Mouse (Mus musculus) midbrain, postnatal 0 days (tissue): ENCODE results near the gene Tcp11. TPM values are rescaled to one million over a fixed set of nuclear protein-coding genes. Genes with fewer than 3 reads are reported as not detected.

Experiments
- ATAC-seq: fragments of 200-750 bp; cut with Nextera tagmentation; 2 replicates; pipeline ENCODE4 v1.8.0; 2017; ENCODE audit warnings: moderate number of reproducible peaks, mild to moderate bottlenecking, moderate TSS enrichment, moderate library complexity; ENCODE audit not compliant: low FRiP score
- DNase-seq: peaks from one replicate; pipeline ENCODE4 v3.0.0-alpha.2; 2015; ENCODE audit warnings: low spot score
- H3K27ac ChIP-seq: fragments of 300-500 bp; sonication (generic); 2 replicates; pipeline ENCODE4 v1.5.1; 2014; ENCODE audit warnings: low read depth, mild to moderate bottlenecking, low read length, mixed read lengths
- H3K27me3 ChIP-seq: fragments of 300-500 bp; sonication (generic); 2 replicates; pipeline ENCODE4 v1.6.1; 2014; ENCODE audit warnings: low read length, control low read depth, mixed read lengths; ENCODE audit not compliant: insufficient read depth
- H3K36me3 ChIP-seq: fragments of 300-500 bp; sonication (generic); 2 replicates; pipeline ENCODE4 v1.6.1; 2014; ENCODE audit warnings: low read length, control low read depth, mixed read lengths; ENCODE audit not compliant: insufficient read depth
- H3K4me1 ChIP-seq: fragments of 300-500 bp; sonication (generic); 2 replicates; pipeline ENCODE4 v1.6.1; 2014; ENCODE audit warnings: mild to moderate bottlenecking, control low read depth, antibody characterized with exemption, low read length, mixed read lengths; ENCODE audit not compliant: insufficient read depth
- H3K4me2 ChIP-seq: fragments of 300-500 bp; sonication (generic); 2 replicates; pipeline ENCODE4 v1.6.1; 2014; ENCODE audit warnings: low read depth, mild to moderate bottlenecking, low read length, mixed read lengths; ENCODE audit not compliant: poor library complexity, severe bottlenecking
- H3K4me3 ChIP-seq: fragments of 300-500 bp; sonication (generic); 2 replicates; pipeline ENCODE4 v1.5.1; 2014; ENCODE audit warnings: low read depth, mild to moderate bottlenecking, low read length, moderate library complexity
- H3K9ac ChIP-seq: fragments of 300-500 bp; sonication (generic); replicated peaks from 2 replicates; pipeline ENCODE4 v1.6.1; 2014; ENCODE audit warnings: mild to moderate bottlenecking, low read length, moderate library complexity, mixed read lengths; ENCODE audit not compliant: poor library complexity, severe bottlenecking
- H3K9me3 ChIP-seq: fragments of 300-500 bp; sonication (generic); 2 replicates; pipeline ENCODE4 v1.6.1; 2016; ENCODE audit warnings: low read length, control low read depth
- CTCF ChIP-seq: IDR thresholded peaks from 2 replicates; pipeline ENCODE4 v1.5.1; 2016; ENCODE audit warnings: antibody characterized with exemption, mild to moderate bottlenecking
- WGBS: fragments of 180-500 bp; shearing (Covaris S2); extraction: QIAGEN DNeasy Blood & Tissue Kit; methylation state at CpG from one replicate; pipeline ENCODE4 v1.1.7; 2014; 5-methylcytosine and 5-hydroxymethylcytosine counted together
- polyA plus RNA-seq: library from polyadenylated mRNA; unstranded; fragments of >200 nt; fragmentation: Nextera tagmentation; extraction: Ambion mirVana; gene quantifications from 2 replicates; pipeline ENCODE4 v1.2.1, GENCODE M21; 2015
- total RNA-seq: library from RNA; depleted of rRNA; stranded (reverse); fragments of >200 nt; gene quantifications from 2 replicates; pipeline ENCODE4 v1.2.3, GENCODE M21; 2014

The Tcp11 gene
- total and polyA plus RNA-seq, 2 experiments from 2014 or later = 2.5 to 8.2 TPM

DNA sequence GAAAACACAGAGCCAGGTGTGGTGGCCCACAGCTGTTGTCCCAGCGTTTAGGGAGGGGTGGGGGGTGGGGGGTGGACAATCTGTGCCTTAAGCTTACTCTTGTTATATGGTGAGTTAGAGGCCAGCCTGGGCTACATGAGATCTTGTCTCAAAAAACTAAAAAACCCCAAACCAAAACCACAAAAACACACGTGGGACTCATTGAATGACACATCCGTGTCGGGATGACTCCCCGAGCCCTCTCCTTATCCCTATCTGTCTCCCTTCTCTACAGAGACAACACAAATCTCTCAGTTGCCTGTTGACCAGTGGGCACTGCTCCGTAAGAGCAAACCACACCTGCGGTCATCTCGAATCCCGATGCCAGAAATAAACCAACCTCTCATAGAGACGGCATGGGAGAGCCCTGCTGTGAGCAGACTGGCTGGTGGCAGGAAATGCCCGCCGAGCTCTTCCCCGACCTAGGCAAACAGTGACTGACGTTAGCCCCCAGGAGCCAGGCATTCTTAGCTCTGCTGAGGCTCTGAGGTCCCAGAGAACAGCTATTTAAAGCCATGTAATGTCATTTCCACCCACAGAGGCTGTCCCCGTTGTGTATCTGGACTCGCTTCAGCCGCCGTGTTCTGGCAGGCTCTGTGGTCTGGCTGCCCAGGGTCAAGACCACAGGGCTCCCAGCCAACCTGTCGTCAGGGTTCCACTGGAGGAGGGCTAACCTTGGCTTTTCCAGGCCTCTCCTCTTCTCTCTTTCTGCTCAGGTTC, 37.2 kb upstream of the Tcp11 start:
- Histone ChIP-seq H3K4me1 (no peaks in the 10 kb centered on the region), H3K9ac (no peak overlapping the region), H3K27ac (no peak overlapping the region), H3K4me3 (no peak overlapping the region), H3K9me3 (no peaks in the 10 kb centered on the region), H3K4me2 (no peak overlapping the region), H3K36me3 (no peaks in the 10 kb centered on the region), H3K27me3 (no peaks in the 10 kb centered on the region)
- ATAC-seq (no peak), DNase-seq (no peak)
- WGBS = 55% methylated on average over 19 of the region's 19 CpGs
- no peak for TF ChIP-seq CTCF

- H3K27me3 ChIP-seq = no peaks in the 10 kb centered on the region
- no peaks in the 10 kb centered on the region for H3K4me1 ChIP-seq
- H3K27ac ChIP-seq = no peak overlapping the region
- H3K4me2 ChIP-seq = no peak overlapping the region
- no peaks in the 10 kb centered on the region for H3K36me3 ChIP-seq
- no peak for TF ChIP-seq CTCF
- ATAC-seq (no peak), DNase-seq (peak; percentile 54)
- 24% methylated on average over 9 of the region's 9 CpGs for WGBS
- H3K4me3 ChIP-seq = no peak overlapping the region
- no peak overlapping the region for H3K9ac ChIP-seq
- no peaks in the 10 kb centered on the region for H3K9me3 ChIP-seq
Measured at GRCm38 (mm10) chr17:28116335-28116734, 35.9 kb upstream of the Tcp11 start.

DNA sequence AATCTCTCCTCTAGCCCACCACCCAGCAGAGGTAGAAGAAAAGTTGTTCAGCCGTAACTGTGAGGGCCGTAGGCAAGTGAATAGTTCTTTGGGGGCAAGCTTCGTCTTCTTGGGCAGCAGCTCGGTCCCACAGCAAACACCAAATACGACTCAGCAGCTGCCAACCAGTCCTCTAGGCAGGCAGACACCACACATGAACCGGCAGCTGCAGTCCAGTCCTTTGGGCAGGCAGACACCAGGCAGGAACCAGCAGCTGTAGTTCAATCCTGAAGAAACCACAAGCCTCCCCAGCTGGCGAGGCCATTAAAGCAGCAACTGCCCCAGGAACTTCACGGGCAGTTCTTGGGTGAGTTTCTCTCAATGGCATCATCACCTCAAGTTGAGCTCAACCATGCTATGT, 31.8 kb upstream of the Tcp11 start:
- WGBS = 90% methylated on average over 8 of the region's 8 CpGs
- DNase-seq = no peak
- no peak for TF ChIP-seq CTCF

GRCm38 (mm10) chr17:28107275-28107674, 26.8 kb upstream of the Tcp11 start:
- no peaks in the 10 kb centered on the region for H3K9me3 ChIP-seq
- WGBS = 13% methylated on average over 14 of the region's 14 CpGs
- no peak overlapping the region for H3K27ac ChIP-seq
- no peak overlapping the region for H3K9ac ChIP-seq
- H3K36me3 ChIP-seq = no peaks in the 10 kb centered on the region
- DNase-seq (no peak), ATAC-seq (no peak)
- TF ChIP-seq CTCF = no peak
- H3K27me3 ChIP-seq = no peaks in the 10 kb centered on the region
- no peaks in the 10 kb centered on the region for H3K4me1 ChIP-seq
- no peak overlapping the region for H3K4me3 ChIP-seq
- no peak overlapping the region for H3K4me2 ChIP-seq

More for the DNA sequence above, 31.8 kb upstream of the Tcp11 start:
- no peak overlapping the region for H3K27ac ChIP-seq
- no peak overlapping the region for H3K9ac ChIP-seq
- H3K9me3 ChIP-seq = no peaks in the 10 kb centered on the region
- no peaks in the 10 kb centered on the region for H3K4me1 ChIP-seq
- H3K4me2 ChIP-seq = no peak overlapping the region
- no peaks in the 10 kb centered on the region for H3K36me3 ChIP-seq
- H3K27me3 ChIP-seq = no peaks in the 10 kb centered on the region
- no peak overlapping the region for H3K4me3 ChIP-seq
- no peak for ATAC-seq

- H3K4me2 ChIP-seq = no peak overlapping the region
- no peaks in the 10 kb centered on the region for H3K4me1 ChIP-seq
- 81% methylated on average over 6 of the region's 6 CpGs for WGBS
- no peak overlapping the region for H3K27ac ChIP-seq
- ATAC-seq = no peak
- DNase-seq = no peak
- H3K9ac ChIP-seq = no peak overlapping the region
- no peaks in the 10 kb centered on the region for H3K36me3 ChIP-seq
- H3K27me3 ChIP-seq = no peaks in the 10 kb centered on the region
- TF ChIP-seq CTCF = peak; percentile 62
- H3K4me3 ChIP-seq = no peak overlapping the region
- no peaks in the 10 kb centered on the region for H3K9me3 ChIP-seq
Measured at GRCm38 (mm10) chr17:28106352-28106751, 25.9 kb upstream of the Tcp11 start.

DNA sequence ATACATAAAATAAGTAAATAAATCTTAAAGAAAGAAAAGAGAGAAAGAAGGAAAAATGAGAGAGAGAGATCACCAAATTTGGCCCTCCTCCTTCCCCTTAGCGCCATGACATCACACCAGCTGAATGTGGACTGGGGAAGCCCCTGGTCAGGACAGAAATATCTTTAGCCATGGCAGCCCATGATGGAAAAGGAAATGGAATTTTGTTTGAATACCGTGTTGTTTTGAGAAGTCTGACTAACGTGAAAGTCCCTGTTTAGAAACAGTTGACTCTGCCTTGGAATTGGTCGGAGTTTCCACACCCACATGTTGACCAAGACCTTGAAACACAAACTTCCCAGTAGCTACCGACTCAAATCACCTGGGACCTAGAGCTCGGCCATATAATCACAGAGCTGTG, 24.0 kb upstream of the Tcp11 start:
- no peak overlapping the region for H3K4me2 ChIP-seq
- H3K9me3 ChIP-seq = no peaks in the 10 kb centered on the region
- H3K27me3 ChIP-seq = no peaks in the 10 kb centered on the region
- WGBS = 89% methylated on average over 6 of the region's 6 CpGs
- TF ChIP-seq CTCF = no peak
- ATAC-seq = no peak
- no peak for DNase-seq
- no peak overlapping the region for H3K4me3 ChIP-seq
- H3K36me3 ChIP-seq = no peaks in the 10 kb centered on the region
- no peak overlapping the region for H3K9ac ChIP-seq
- no peaks in the 10 kb centered on the region for H3K4me1 ChIP-seq
- no peak overlapping the region for H3K27ac ChIP-seq
